ENCODE assay signal across 8 mouse cellular contexts in genomic region chr12:72104525-72105281, GRCm38 (mm10). TPM values are rescaled to one million over a fixed set of nuclear protein-coding genes. Genes with fewer than 3 reads are reported as not detected.
A peak's percentile ranks its signal among the peaks of the same experiment; 100 is the strongest.
DNase-seq lines count a peak whose midpoint lies in the region; ATAC-seq and TF ChIP-seq lines count a peak whose summit lies in the region.

No protein-coding gene starts in this region.

- peaks cover 2% of the 10 kb centered on the region; the same call in 1 of the 2 replicates for H3K36me3 ChIP-seq in ES-E14 (ENCODE audit: control insufficient read depth, insufficient read depth, low read length, poor library complexity, severe bottlenecking)
- H3K36me3 ChIP-seq in forebrain, embryonic 14.5 days (ENCODE audit: control insufficient read depth, insufficient read depth, low read length), result peaks cover 17% of the 10 kb centered on the region
- peaks cover 12% of the 10 kb centered on the region for H3K36me3 ChIP-seq in heart, embryonic 16.5 days (ENCODE audit: control insufficient read depth, insufficient read depth)
- H3K36me3 ChIP-seq in kidney, postnatal 0 days (ENCODE audit: insufficient read depth, low read length), result peaks cover 4% of the 10 kb centered on the region; the same call in 1 of the 2 replicates

- no peaks in the 10 kb centered on the region for H3K27me3 ChIP-seq in forebrain, embryonic 14.5 days (replicated peaks; ENCODE audit: control insufficient read depth, insufficient read depth, low read length)
- H3K27me3 ChIP-seq in heart, embryonic 16.5 days (ENCODE audit: control insufficient read depth, insufficient read depth, low read length), result no peaks in the 10 kb centered on the region
- H3K27me3 ChIP-seq in kidney, postnatal 0 days (ENCODE audit: insufficient read depth, low read length), result no peaks in the 10 kb centered on the region

- in situ Hi-C loops in ES-E14 (cut with MboI; ENCODE audit: low sequenced_read_pairs in 2 of 2, unreplicated experiment in 2 of 2), result loop anchor here (5.0 to 25.0 kb wide), 3 partner anchors 140 to 333 kb away; partner anchors contain the start of gene Lrrc9 (in 1 of the 2)

- H3K4me3 ChIP-seq in ES-E14 (ENCODE audit: insufficient read depth in 1 of 2, low read depth in 1 of 2, low read length in 2 of 2, poor library complexity in 1 of 2, severe bottlenecking in 1 of 2), result no peak overlapping the region
- no peak overlapping the region for H3K4me3 ChIP-seq in forebrain, embryonic 14.5 days (ENCODE audit: low read depth, low read length)
- H3K4me3 ChIP-seq in heart, embryonic 16.5 days (ENCODE audit: low read length), result peak overlapping the region; percentile 13
- no peak overlapping the region for H3K4me3 ChIP-seq in kidney, postnatal 0 days (replicated peaks; ENCODE audit: low read depth, low read length)

- no peak overlapping the region for H3K4me2 ChIP-seq in forebrain, embryonic 14.5 days (ENCODE audit: low read length)
- H3K4me2 ChIP-seq in heart, embryonic 16.5 days (ENCODE audit: low read depth, low read length), result peak overlapping the region; percentile 47
- H3K4me2 ChIP-seq in kidney, postnatal 0 days (ENCODE audit: low read length), result no peak overlapping the region

- DNase-seq in ES-E14 (ENCODE audit: low read depth, low spot score) (peak; percentile 68), liver (peak; percentile 22)
- DNase-seq in c-Kit-positive CD71-positive TER-119-negative erythroid progenitor cells, embryonic 14.5 days (ENCODE audit: low read depth), result peak; percentile 57
- peak; percentile 93 for DNase-seq in forebrain, embryonic 14.5 days (ENCODE audit: low spot score)
- peak; percentile 91 for DNase-seq in kidney, postnatal 0 days (ENCODE audit: low spot score)
- peak; percentile 62 for DNase-seq in thymus, postnatal 0 days (ENCODE audit: low spot score)

- no peak overlapping the region for H3K27ac ChIP-seq in ES-E14 (ENCODE audit: insufficient read depth, low read depth, low read length, poor library complexity, severe bottlenecking)
- H3K27ac ChIP-seq in forebrain, embryonic 14.5 days (ENCODE audit: low read depth, low read length), result no peak overlapping the region
- no peak overlapping the region for H3K27ac ChIP-seq in heart, embryonic 16.5 days (ENCODE audit: low read length)
- H3K27ac ChIP-seq in kidney, postnatal 0 days, result no peak overlapping the region

- 34% methylated on average over 14 of the region's 14 CpGs for WGBS in forebrain, embryonic 14.5 days
- WGBS in heart, embryonic 16.5 days, result 17% methylated on average over 14 of the region's 14 CpGs
- WGBS in kidney, postnatal 0 days, result 27% methylated on average over 14 of the region's 14 CpGs

- TF ChIP-seq CTCF in kidney, postnatal 0 days (IDR thresholded peaks at IDR 0.05; ENCODE audit: low read depth), result peak; percentile 92

- H3K9me3 ChIP-seq in ES-E14 (ENCODE audit: control insufficient read depth, insufficient read depth, low read depth, low read length), result no peaks in the 10 kb centered on the region
- H3K9me3 ChIP-seq in forebrain, embryonic 14.5 days (replicated peaks; ENCODE audit: control insufficient read depth, low read length), result no peaks in the 10 kb centered on the region
- H3K9me3 ChIP-seq in heart, embryonic 16.5 days (replicated peaks; ENCODE audit: control insufficient read depth, low read length), result no peaks in the 10 kb centered on the region
- H3K9me3 ChIP-seq in kidney, postnatal 0 days (replicated peaks; ENCODE audit: low read length), result no peaks in the 10 kb centered on the region

- peak; percentile 83 for ATAC-seq in forebrain, embryonic 14.5 days
- no peak for ATAC-seq in heart, embryonic 16.5 days (replicated peaks; ENCODE audit: extremely low read depth, insufficient read depth, low FRiP score)
- ATAC-seq in kidney, postnatal 0 days (replicated peaks; ENCODE audit: low FRiP score, low read depth), result 0 out of 2 replicates have a peak, but pooled peaks have one; percentile 25
- ATAC-seq in monocyte, adult 5-6 weeks (replicated peaks; ENCODE audit: insufficient number of reproducible peaks, low FRiP score, low TSS enrichment, poor library complexity, severe bottlenecking), result peak; percentile 67; the same call in 1 of the 2 replicates

- H3K9ac ChIP-seq in ES-E14 (ENCODE audit: insufficient read depth, low read depth, low read length, poor library complexity, severe bottlenecking), result no peak overlapping the region
- H3K9ac ChIP-seq in forebrain, embryonic 14.5 days (ENCODE audit: low read length), result no peak overlapping the region
- 0 out of 2 replicates have a peak overlapping the region, but pooled peaks have one; percentile 34 for H3K9ac ChIP-seq in heart, embryonic 16.5 days (ENCODE audit: low read length)
- H3K9ac ChIP-seq in kidney, postnatal 0 days (ENCODE audit: low read depth, low read length), result no peak overlapping the region

- H3K4me1 ChIP-seq in ES-E14 (ENCODE audit: control insufficient read depth in 2 of 2, insufficient read depth in 2 of 2, low read length in 2 of 2, poor library complexity in 1 of 2), result peaks cover 0 to 2% of the 10 kb centered on the region in 2 experiments; a peak in 1 of 4 replicates
- H3K4me1 ChIP-seq in forebrain, embryonic 14.5 days (ENCODE audit: control insufficient read depth, insufficient read depth, low read length), result no peaks in the 10 kb centered on the region
- no peaks in the 10 kb centered on the region for H3K4me1 ChIP-seq in heart, embryonic 16.5 days (ENCODE audit: control insufficient read depth, insufficient read depth, low read length)
- no peaks in the 10 kb centered on the region for H3K4me1 ChIP-seq in kidney, postnatal 0 days (replicated peaks; ENCODE audit: insufficient read depth, low read length)

TF ChIP-seq in ES-E14, 5 proteins besides CTCF, POLR2A, EP300 and RAD21:
- TF ChIP-seq ZC3H11A (IDR thresholded peaks at IDR 0.05; ENCODE audit: borderline replicate concordance, low read depth, low read length) (peak; percentile 95), CHD2 (IDR thresholded peaks at IDR 0.05; ENCODE audit: low read depth, low read length) (no peak), ZNF384 (IDR thresholded peaks at IDR 0.05; ENCODE audit: low read depth, low read length) (no peak)

RNA-seq across cellular contexts. Expression of gene Jkamp, which starts 19.3 kb away (rescaled TPM):
- 33.2 and 48.3 TPM in 2 replicates for total RNA-seq in ES-E14 (2012; rRNA removed)
- polyA plus RNA-seq in forebrain, embryonic 14.5 days (2014; fragmentation: Nextera tagmentation; extraction: Ambion mirVana), result 85.2 and 87.1 TPM in 2 replicates
- polyA plus RNA-seq in heart, embryonic 16.5 days (2015; fragmentation: Nextera tagmentation; extraction: Ambion mirVana), result 75.3 and 77.9 TPM in 2 replicates
- 67.6 and 70.6 TPM in 2 replicates for polyA plus RNA-seq in kidney, postnatal 0 days (2015; fragmentation: Nextera tagmentation; extraction: Ambion mirVana)
- 20.2 to 29.0 TPM (median 26.2 TPM) in 3 replicates for total RNA-seq in monocyte, adult 5-6 weeks (2017)
- 29.9 and 39.3 TPM in 2 replicates for polyA plus RNA-seq in thymus, postnatal 0 days (2015; fragmentation: Nextera tagmentation; extraction: Ambion mirVana)

RNA-seq across cellular contexts. Expression of gene L3hypdh, which starts 19.5 kb away (rescaled TPM):
- 1.8 and 3.0 TPM in 2 replicates for total RNA-seq in ES-E14 (2012; rRNA removed)
- polyA plus RNA-seq in forebrain, embryonic 14.5 days (2014; fragmentation: Nextera tagmentation; extraction: Ambion mirVana), result 9.5 and 10.4 TPM in 2 replicates
- polyA plus RNA-seq in heart, embryonic 16.5 days (2015; fragmentation: Nextera tagmentation; extraction: Ambion mirVana), result 19.6 and 21.4 TPM in 2 replicates
- polyA plus RNA-seq in kidney, postnatal 0 days (2015; fragmentation: Nextera tagmentation; extraction: Ambion mirVana), result 38.9 and 39.5 TPM in 2 replicates
- total RNA-seq in monocyte, adult 5-6 weeks (2017), result not detected in 3 replicates
- polyA plus RNA-seq in thymus, postnatal 0 days (2015; fragmentation: Nextera tagmentation; extraction: Ambion mirVana), result 2.2 and 3.1 TPM in 2 replicates

RNA-seq across cellular contexts. Expression of gene Gpr135, which starts 33.8 kb away (rescaled TPM):
- total RNA-seq in ES-E14 (2012; rRNA removed), result 2.7 and 4.2 TPM in 2 replicates
- polyA plus RNA-seq in forebrain, embryonic 14.5 days (2014; fragmentation: Nextera tagmentation; extraction: Ambion mirVana), result 3.0 and 4.1 TPM in 2 replicates
- polyA plus RNA-seq in heart, embryonic 16.5 days (2015; fragmentation: Nextera tagmentation; extraction: Ambion mirVana), result 0.42 and 0.53 TPM in 2 replicates
- polyA plus RNA-seq in kidney, postnatal 0 days (2015; fragmentation: Nextera tagmentation; extraction: Ambion mirVana), result 2.2 and 2.3 TPM in 2 replicates
- total RNA-seq in monocyte, adult 5-6 weeks (2017), result not detected in 3 replicates
- polyA plus RNA-seq in thymus, postnatal 0 days (2015; fragmentation: Nextera tagmentation; extraction: Ambion mirVana), result 0.04 and 0.08 TPM in 2 replicates

Comparison
In these comparisons a context has a peak if more than half of its experiments do, and no peak if none do; other contexts are left out.
1. DNase-seq: peak in every context shown above with its lines; median percentile 93 in forebrain, embryonic 14.5 days; 91 in kidney, postnatal 0 days; 68 in ES-E14; 62 in thymus, postnatal 0 days; 57 in c-Kit-positive CD71-positive TER-119-negative erythroid progenitor cells, embryonic 14.5 days; 22 in liver.